Mouse (Mus musculus): ENCODE data around the gene Grhl3.

The Grhl3 gene

GRCm38 (mm10) chr4:135540057-135540456 is 33.4 kb downstream of the Grhl3 start:
- in situ Hi-C loops (cut with MboI; ENCODE audit: low pct_unique_long_range_greater_than_20kb in 1 of 2, low sequenced_read_pairs in 2 of 2, unreplicated experiment in 1 of 2), result no loop called here

GRCm38 (mm10) chr4:135539056-135539455 is 34.4 kb downstream of the Grhl3 start:
- in situ Hi-C loops (cut with MboI; ENCODE audit: low pct_unique_long_range_greater_than_20kb in 1 of 2, low sequenced_read_pairs in 2 of 2, unreplicated experiment in 1 of 2), result no loop called here

- in situ Hi-C loops (cut with MboI; ENCODE audit: low pct_unique_long_range_greater_than_20kb in 1 of 2, low sequenced_read_pairs in 2 of 2, unreplicated experiment in 1 of 2), result no loop called here
These were observed 38.4 kb downstream of the Grhl3 start for GRCm38 (mm10) chr4:135535021-135535420.

GRCm38 (mm10) chr4:135533001-135533400 is 40.4 kb downstream of the Grhl3 start:
- in situ Hi-C loops (cut with MboI; ENCODE audit: low pct_unique_long_range_greater_than_20kb in 1 of 2, low sequenced_read_pairs in 2 of 2, unreplicated experiment in 1 of 2), result no loop called here

- in situ Hi-C loops (cut with MboI; ENCODE audit: low pct_unique_long_range_greater_than_20kb in 1 of 2, low sequenced_read_pairs in 2 of 2, unreplicated experiment in 1 of 2), result no loop called here
These were observed 41.4 kb downstream of the Grhl3 start for GRCm38 (mm10) chr4:135531771-135532613.

- in situ Hi-C loops (cut with MboI; ENCODE audit: low pct_unique_long_range_greater_than_20kb in 1 of 2, low sequenced_read_pairs in 2 of 2, unreplicated experiment in 1 of 2), result no loop called here
These were observed 42.2 kb downstream of the Grhl3 start for GRCm38 (mm10) chr4:135531236-135531635.

- in situ Hi-C loops (cut with MboI; ENCODE audit: low pct_unique_long_range_greater_than_20kb in 1 of 2, low sequenced_read_pairs in 2 of 2, unreplicated experiment in 1 of 2), result no loop called here
These were observed 43.2 kb downstream of the Grhl3 start for GRCm38 (mm10) chr4:135530270-135530669.

- in situ Hi-C loops (cut with MboI; ENCODE audit: low pct_unique_long_range_greater_than_20kb in 1 of 2, low sequenced_read_pairs in 2 of 2, unreplicated experiment in 1 of 2), result no loop called here
These were observed 47.3 kb downstream of the Grhl3 start for GRCm38 (mm10) chr4:135526039-135526710.

GRCm38 (mm10) chr4:135525057-135525456 is 48.4 kb downstream of the Grhl3 start:
- in situ Hi-C loops (cut with MboI; ENCODE audit: low pct_unique_long_range_greater_than_20kb in 1 of 2, low sequenced_read_pairs in 2 of 2, unreplicated experiment in 1 of 2), result no loop called here

GRCm38 (mm10) chr4:135523939-135524338 is 49.5 kb downstream of the Grhl3 start:
- in situ Hi-C loops (cut with MboI; ENCODE audit: low pct_unique_long_range_greater_than_20kb in 1 of 2, low sequenced_read_pairs in 2 of 2, unreplicated experiment in 1 of 2), result no loop called here

- in situ Hi-C loops (cut with MboI; ENCODE audit: low pct_unique_long_range_greater_than_20kb in 1 of 2, low sequenced_read_pairs in 2 of 2, unreplicated experiment in 1 of 2), result no loop called here
These were observed 53.0 kb downstream of the Grhl3 start for GRCm38 (mm10) chr4:135520421-135520820.

GRCm38 (mm10) chr4:135518135-135518534 is 55.3 kb downstream of the Grhl3 start:
- in situ Hi-C loops (cut with MboI; ENCODE audit: low pct_unique_long_range_greater_than_20kb in 1 of 2, low sequenced_read_pairs in 2 of 2, unreplicated experiment in 1 of 2), result loop anchor here in 1 of 2 experiments (5.0 kb wide), 1 partner anchor 149 kb away; no protein-coding TSS in a partner anchor

GRCm38 (mm10) chr4:135516351-135517316 is 56.8 kb downstream of the Grhl3 start:
- in situ Hi-C loops (cut with MboI; ENCODE audit: low pct_unique_long_range_greater_than_20kb in 1 of 2, low sequenced_read_pairs in 2 of 2, unreplicated experiment in 1 of 2), result loop anchor here in 1 of 2 experiments (5.0 kb wide), 1 partner anchor 151 kb away; no protein-coding TSS in a partner anchor

GRCm38 (mm10) chr4:135514925-135515324 is 58.5 kb downstream of the Grhl3 start:
- in situ Hi-C loops (cut with MboI; ENCODE audit: low pct_unique_long_range_greater_than_20kb in 1 of 2, low sequenced_read_pairs in 2 of 2, unreplicated experiment in 1 of 2), result loop anchor here (5.0 kb wide), 1 partner anchor 152 kb away; no protein-coding TSS in a partner anchor

- in situ Hi-C loops (cut with MboI; ENCODE audit: low pct_unique_long_range_greater_than_20kb in 1 of 2, low sequenced_read_pairs in 2 of 2, unreplicated experiment in 1 of 2), result loop anchor here in 1 of 2 experiments (5.0 kb wide), 1 partner anchor 153 kb away; no protein-coding TSS in a partner anchor
These were observed 59.6 kb downstream of the Grhl3 start for GRCm38 (mm10) chr4:135513865-135514264.

- in situ Hi-C loops (cut with MboI; ENCODE audit: low pct_unique_long_range_greater_than_20kb in 1 of 2, low sequenced_read_pairs in 2 of 2, unreplicated experiment in 1 of 2), result no loop called here
These were observed 63.9 kb downstream of the Grhl3 start for GRCm38 (mm10) chr4:135509515-135509914.

- in situ Hi-C loops (cut with MboI; ENCODE audit: low pct_unique_long_range_greater_than_20kb in 1 of 2, low sequenced_read_pairs in 2 of 2, unreplicated experiment in 1 of 2), result no loop called here
These were observed 64.9 kb downstream of the Grhl3 start for GRCm38 (mm10) chr4:135508419-135509039.

Data from mouse embryonic stem cell (cell line).